Mouse (Mus musculus) heart, embryonic 16.5 days (tissue): ENCODE measurements around the gene Gaa. TPM values are rescaled to one million over a fixed set of nuclear protein-coding genes. Genes with fewer than 3 reads are reported as not detected.

Experiments used
- polyA plus RNA-seq: library from polyadenylated mRNA; unstranded; fragments of >200 nt; fragmentation: Nextera tagmentation; extraction: Ambion mirVana; gene quantifications from 2 replicates; pipeline ENCODE4 v1.2.1, GENCODE M21; 2015

The Gaa gene
- polyA plus RNA-seq, 1 experiment from 2014 or later: 92.3 TPM

Other genes with a start within 250 kb of the Gaa start
- gene Cbx2, start 244.9 kb upstream of the Gaa start, polyA plus RNA-seq: 15.0 and 15.3 TPM in 2 replicates
- gene Cbx8, start 226.9 kb upstream of the Gaa start, polyA plus RNA-seq: 7.0 and 7.5 TPM in 2 replicates
- 11.5 and 12.6 TPM in 2 replicates for gene Cbx4, start 181.7 kb upstream of the Gaa start, polyA plus RNA-seq
- gene Tbc1d16, start 39.4 kb upstream of the Gaa start, polyA plus RNA-seq: 15.6 and 19.1 TPM in 2 replicates
- gene Ccdc40, start 39.3 kb upstream of the Gaa start, polyA plus RNA-seq: 2.9 and 3.1 TPM in 2 replicates
- 248 and 252 TPM in 2 replicates for gene Eif4a3, start 32.2 kb downstream of the Gaa start, polyA plus RNA-seq
- gene Card14, start 39.9 kb downstream of the Gaa start, polyA plus RNA-seq: 0.20 and 0.35 TPM in 2 replicates
- gene Sgsh, start 87.6 kb downstream of the Gaa start, polyA plus RNA-seq: 4.7 and 6.1 TPM in 2 replicates
- 10.2 TPM in 2 replicates for gene Slc26a11, start 87.7 kb downstream of the Gaa start, polyA plus RNA-seq
- gene Rnf213, start 125.2 kb downstream of the Gaa start, polyA plus RNA-seq: 6.7 and 7.6 TPM in 2 replicates
- gene Endov, start 223.5 kb downstream of the Gaa start, polyA plus RNA-seq: 9.6 and 11.1 TPM in 2 replicates